Mouse (Mus musculus) kidney, adult 9 months (tissue): Measurements from ENCODE around the gene Olfr574.

Experiments used
- DNase-seq: peaks from one replicate; pipeline ENCODE4 v3.0.0; 2022

The Olfr574 gene

DNA sequence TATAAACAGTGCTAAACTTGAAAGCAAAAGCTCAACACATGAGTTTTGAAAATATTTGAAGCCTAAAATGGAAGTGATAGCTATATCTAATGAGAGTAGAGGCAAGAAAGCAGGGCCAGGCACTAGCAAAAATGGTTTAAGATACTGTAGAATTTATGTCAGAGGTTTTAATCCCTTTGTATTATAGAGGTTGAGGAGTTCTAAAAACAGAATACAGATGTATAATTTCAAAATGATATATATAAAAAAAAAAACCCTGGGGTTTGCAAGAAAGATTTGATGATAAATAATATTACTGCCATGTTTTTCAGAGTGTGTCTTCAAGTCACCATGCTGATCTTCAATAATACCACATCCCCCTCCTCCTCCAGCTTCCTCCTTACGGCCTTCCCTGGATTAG lies at the start of gene Olfr574:
Olfr574 (plus strand) TSS at position 301 of the 400 bp plus-strand sequence.
- no peak for DNase-seq

DNA sequence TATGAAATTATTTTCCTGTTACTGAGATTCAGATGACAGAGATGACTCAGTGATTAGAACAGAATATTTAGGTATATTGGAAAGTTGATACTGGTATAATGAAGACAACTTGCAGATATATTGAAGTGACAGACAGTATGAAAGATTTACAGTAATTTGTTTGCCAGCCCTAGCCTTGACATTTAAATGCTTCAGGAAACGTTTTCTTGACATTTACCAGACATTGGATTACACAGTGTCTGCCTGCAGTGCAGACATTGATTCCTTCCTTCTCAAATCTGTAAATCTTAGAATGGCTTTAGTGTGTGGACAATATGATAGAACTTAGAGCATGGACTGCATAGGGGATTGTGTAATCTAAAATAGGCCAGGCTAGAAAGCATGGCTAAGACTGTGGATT lies 33.0 kb upstream of the Olfr574 start:
- no peak for DNase-seq

- no peak for DNase-seq
Measured at GRCm38 (mm10) chr7:102916405-102916804, 31.9 kb upstream of the Olfr574 start.

DNA sequence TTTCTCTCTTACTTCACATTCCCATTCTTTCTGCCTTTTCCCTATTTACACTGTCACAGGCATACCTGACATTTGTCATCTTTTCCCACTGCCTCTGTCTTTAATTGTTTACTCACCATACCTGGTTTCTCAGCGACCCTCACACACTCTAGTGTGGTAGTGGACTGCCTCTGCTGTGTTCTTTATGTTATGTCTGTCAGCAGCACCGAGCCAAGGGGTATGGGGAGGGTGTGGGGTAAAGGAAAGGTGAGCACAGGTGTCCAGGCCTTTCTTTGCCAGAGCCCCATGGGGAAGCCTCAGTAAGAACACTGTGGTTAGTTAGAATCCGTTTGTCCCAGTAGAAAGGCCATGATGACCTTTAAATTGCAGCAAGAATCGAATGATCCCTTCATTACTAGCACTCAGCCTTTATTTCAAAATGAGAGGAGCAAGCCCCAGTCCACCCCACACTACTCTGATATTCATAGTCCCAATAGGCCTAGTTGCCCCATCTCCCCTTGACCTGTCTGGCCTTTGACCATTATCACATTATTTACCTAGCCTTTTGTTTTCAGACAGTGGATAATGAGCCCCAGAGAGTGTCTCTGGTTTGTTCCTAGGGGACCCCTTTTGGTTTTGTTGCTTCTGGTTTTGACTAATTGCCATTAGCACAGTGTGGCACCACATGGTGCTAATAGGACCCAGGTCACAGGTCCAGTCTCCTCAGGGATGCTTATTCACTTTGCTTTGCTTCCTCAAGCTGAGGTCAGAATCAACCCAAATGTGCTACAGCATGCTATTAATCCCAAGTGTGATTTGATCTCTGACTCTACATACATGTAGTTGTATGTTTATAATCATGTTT lies 31.0 kb upstream of the Olfr574 start, which contains the start of gene Olfr571:
Olfr571 (minus strand) TSS at position 505 of the 844 bp plus-strand sequence.
- no peak for DNase-seq

- DNase-seq = peak; percentile 47
Measured at GRCm38 (mm10) chr7:102919632-102920031, 28.6 kb upstream of the Olfr574 start.

DNA sequence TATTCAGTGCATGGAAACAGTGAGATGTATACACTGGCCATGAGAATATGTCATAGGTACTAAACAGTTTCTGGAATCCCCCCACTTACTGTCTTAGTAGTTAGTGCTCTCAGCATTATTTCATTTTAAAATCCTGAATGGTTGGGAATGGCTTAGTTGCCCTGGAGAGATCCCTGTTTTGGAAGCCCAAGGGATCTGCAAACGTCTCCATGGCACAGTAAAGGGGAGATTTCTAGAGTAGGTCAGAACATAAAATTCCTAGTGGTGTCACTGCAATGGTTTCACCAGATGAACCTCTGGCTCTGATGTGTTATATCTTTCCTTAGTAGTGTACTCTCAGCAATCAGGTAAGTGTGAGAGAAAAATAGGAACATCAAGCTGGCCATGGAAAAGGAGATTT lies 24.2 kb upstream of the Olfr574 start, which contains the start of gene Olfr572:
Olfr572 (plus strand) TSS at position 301 of the 400 bp plus-strand sequence.
- DNase-seq = no peak

DNA sequence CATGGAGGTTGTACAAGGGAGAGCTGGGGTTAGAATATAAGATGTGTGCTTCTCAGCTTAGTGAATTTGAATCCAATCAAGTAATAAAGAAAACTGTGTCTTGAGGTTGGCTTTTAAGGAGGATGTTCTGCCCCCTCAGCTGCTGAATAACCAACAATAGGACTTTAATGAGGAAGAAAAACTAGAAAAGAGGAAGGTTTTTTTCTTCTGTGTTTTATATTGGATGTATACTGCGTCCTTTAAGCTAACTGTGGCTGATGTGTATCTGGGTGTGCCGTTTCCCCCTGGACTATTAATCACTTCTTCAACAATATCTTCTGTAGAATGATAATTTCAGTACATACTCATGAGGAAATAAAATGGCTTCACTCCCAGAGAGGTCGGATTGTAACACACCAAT lies 21.2 kb upstream of the Olfr574 start:
- DNase-seq = no peak

- DNase-seq = no peak
Measured at GRCm38 (mm10) chr7:102942475-102942874, 5.8 kb upstream of the Olfr574 start, which contains the start of gene Olfr573-ps1. Gene Olfr573-ps1, minus strand, starts transcription at chr7:102942575.

DNA sequence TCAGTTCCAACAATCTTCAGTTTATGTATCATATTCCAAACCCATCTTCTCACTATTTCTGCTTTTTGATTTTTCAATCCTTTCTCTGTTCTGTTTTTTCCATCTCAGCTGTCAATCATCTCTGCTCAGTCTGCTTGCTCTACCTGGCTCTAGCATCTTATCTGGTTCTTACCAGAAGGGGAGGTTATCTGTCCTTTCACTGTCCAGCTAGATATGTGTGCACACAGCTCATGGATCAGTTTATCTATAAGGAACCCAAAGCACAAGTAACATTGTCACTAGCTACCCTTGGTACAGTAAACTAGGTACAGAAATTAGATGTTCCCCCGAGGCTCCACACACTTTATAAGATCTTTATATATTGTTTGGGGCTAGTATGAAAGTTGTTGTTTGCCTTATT lies 4.8 kb upstream of the Olfr574 start:
- DNase-seq = no peak

- DNase-seq = no peak
Measured at GRCm38 (mm10) chr7:102950732-102951131, 2.5 kb downstream of the Olfr574 start.

GRCm38 (mm10) chr7:102958137-102958536 lies 9.9 kb downstream of the Olfr574 start:
- no peak for DNase-seq

DNA sequence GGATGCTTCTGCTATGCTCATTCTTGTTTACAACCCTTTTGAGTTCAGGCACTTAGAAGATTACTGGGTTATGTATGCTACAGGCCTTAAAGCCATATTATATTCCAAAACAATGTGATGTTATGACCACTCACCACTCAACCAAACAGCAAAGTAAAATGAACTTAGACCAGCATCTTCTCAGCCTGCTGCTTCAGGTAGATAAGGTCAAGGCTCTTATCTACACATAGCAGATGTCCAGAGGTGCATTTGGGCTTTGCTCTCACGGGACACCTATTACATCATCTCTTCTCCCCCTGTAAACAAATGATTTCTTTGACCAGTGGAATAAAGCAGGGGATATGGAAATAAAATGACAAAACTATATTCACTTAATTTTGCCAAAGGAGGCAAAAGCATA lies 10.3 kb downstream of the Olfr574 start, which contains the start of gene Olfr575:
Olfr575 (minus strand) TSS at position 183 of the 400 bp plus-strand sequence.
- no peak for DNase-seq

GRCm38 (mm10) chr7:102962360-102962759 lies 14.1 kb downstream of the Olfr574 start, which contains the start of gene Olfr576:
Gene Olfr576, plus strand, starts transcription at chr7:102962660.
- DNase-seq = no peak

GRCm38 (mm10) chr7:102974399-102974798 lies 26.1 kb downstream of the Olfr574 start:
- no peak for DNase-seq

GRCm38 (mm10) chr7:102975843-102976242 lies 27.6 kb downstream of the Olfr574 start, which contains the start of gene Olfr577:
Gene Olfr577, minus strand, starts transcription at chr7:102975943.
- no peak for DNase-seq

DNA sequence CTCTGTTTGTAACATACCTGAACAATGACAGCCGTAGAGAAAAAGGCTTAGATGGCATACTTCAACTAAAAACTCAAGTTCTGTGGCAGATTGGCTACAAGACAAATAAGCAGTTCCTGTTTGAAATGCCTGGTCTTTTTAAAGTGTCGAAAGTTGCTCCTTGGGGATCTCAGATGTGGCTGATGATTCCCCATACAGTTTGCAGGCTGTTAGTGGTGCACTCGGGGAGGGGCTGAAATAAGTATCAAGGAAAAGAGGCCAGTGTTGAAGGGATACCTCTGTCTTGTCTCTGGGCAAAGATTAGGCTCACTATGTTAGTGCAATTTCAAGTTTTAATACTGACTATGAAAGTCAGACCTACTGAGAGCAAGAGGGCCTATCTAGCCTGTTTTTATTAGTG lies 41.0 kb downstream of the Olfr574 start, which contains the start of gene Olfr578:
Olfr578 (minus strand) TSS at position 101 of the 400 bp plus-strand sequence.
- DNase-seq = no peak
